Mouse (Mus musculus) effector memory CD4-positive, alpha-beta T cell, adult 5 months (primary cell): ENCODE measurements around the gene Abcg3. TPM values are rescaled to one million over a fixed set of nuclear protein-coding genes. Genes with fewer than 3 reads are reported as not detected.

ENCODE experiments used
- polyA plus RNA-seq: library from polyadenylated mRNA; unstranded; fragments of 100-300 nt; shearing (Covaris generic); gene quantifications from one replicate; pipeline ENCODE4 v1.2.1, GENCODE M21; 2017

The Abcg3 gene
- 12.7 TPM for polyA plus RNA-seq

GRCm38 (mm10) chr5:104982535-104982934 is at the start of gene Abcg3:
Gene Abcg3 (minus strand): TSS chr5:104982718.

Other genes with a start within 250 kb of the Abcg3 start
- 6.1 TPM for gene Zfp951, start 122.6 kb downstream of the Abcg3 start, polyA plus RNA-seq
- gene Gbp9, start 156.8 kb upstream of the Abcg3 start, polyA plus RNA-seq, result 88.8 TPM
- gene Gbp8, start 156.8 kb upstream of the Abcg3 start, polyA plus RNA-seq, result 58.9 TPM
- gene Gbp4, start 156.9 kb upstream of the Abcg3 start, polyA plus RNA-seq, result 136 TPM